Mouse (Mus musculus): Measurements from ENCODE around the gene Apol6. TPM values are rescaled to one million over a fixed set of nuclear protein-coding genes. Genes with fewer than 3 reads are reported as not detected.
"Not testable (repeated sequence)": the region's sequence is repeated elsewhere in the genome, so short reads cannot be mapped to it uniquely, and the experiment has no call there.

Apol6 gene
- polyA plus RNA-seq, 1 experiment from 2014 or later = 0.84 TPM

DNA sequence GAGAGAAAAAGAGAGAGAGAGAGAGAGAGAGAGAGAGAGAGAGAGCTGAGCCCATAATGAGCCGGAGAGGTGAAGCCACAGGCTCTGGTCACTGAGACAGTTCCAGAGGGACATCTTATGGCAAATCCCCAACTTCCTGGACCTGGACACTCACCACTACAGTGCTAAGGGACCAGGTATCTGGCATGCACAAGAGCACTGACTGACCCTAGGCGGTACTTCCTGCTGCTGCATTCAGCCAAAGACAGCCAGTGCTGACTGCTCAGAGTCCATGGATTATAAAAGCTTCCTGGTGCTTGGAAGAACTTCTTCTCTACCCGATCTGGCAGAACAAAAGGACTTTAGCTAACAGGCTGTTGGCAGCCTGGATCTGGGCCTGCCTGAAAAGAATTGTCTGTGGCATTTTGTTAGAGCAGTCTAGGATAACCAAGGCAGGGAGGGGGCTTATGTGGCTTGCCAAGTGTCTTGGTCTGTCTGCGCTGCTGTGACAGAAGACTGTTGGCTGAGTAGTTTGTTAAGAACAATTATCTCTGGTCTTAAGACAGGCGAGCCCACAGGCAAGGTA, 10.2 kb downstream of the Apol6 start:
- no peak overlapping the region for H3K4me2 ChIP-seq (ENCODE audit: low read length)
- no peak overlapping the region for H3K27ac ChIP-seq (ENCODE audit: low read depth)
- ATAC-seq (replicated peaks; ENCODE audit: low FRiP score, low TSS enrichment, low read depth) (no peak), DNase-seq (ENCODE audit: low spot score) (no peak)
- WGBS = 64% methylated on average over 5 of the region's 5 CpGs
- no peaks in the 10 kb centered on the region for H3K27me3 ChIP-seq (replicated peaks; ENCODE audit: control insufficient read depth, insufficient read depth, low read length)
- no peak overlapping the region for H3K9ac ChIP-seq (ENCODE audit: low read length)
- no peak overlapping the region for H3K4me3 ChIP-seq (ENCODE audit: low read depth, low read length)
- peaks cover 7% of the 10 kb centered on the region; the same call in 1 of the 2 replicates for H3K4me1 ChIP-seq (replicated peaks; ENCODE audit: control insufficient read depth, insufficient read depth, low read length)
- H3K36me3 ChIP-seq (ENCODE audit: control insufficient read depth, insufficient read depth, low read length) = no peaks in the 10 kb centered on the region
- no peaks in the 10 kb centered on the region for H3K9me3 ChIP-seq (ENCODE audit: control insufficient read depth, low read length)

DNA sequence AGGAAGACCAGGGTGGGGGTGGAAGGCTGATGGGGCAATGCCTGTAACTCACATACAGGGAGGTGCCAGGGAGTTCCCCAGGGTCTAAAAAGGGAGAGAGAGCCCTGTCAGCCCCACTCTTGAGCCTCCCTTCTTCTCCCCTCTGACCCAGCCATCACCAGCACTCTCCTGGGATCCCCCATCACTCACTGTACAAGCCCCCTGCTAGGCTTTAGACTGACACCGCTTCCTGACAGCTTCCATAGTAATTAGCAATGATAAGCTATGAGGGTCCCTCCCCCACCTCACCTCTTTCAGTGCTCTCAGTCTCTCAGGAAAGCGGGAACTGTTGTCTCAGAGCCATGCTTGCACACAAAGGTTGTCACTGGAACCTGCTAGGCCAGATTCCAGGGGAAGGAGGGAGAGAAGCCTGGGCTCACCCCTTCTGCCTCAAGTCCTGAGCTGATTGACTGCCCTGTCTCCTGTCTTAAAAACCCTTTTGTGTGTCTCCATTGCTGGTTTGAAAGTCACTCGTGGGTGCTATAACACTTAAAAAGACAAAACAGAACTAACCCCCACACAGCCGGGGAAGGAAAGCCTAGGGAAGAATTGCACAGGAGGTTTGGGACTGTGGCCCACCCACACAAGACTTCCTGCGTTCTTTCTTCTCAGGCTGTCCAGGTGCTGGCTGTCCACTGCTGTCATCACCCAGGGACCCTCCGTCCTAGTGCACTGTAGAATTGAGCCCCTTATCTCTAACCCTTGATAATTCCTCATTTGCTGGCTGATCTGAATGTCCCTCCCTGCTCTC, 11.7 kb downstream of the Apol6 start:
- DNase-seq (ENCODE audit: low spot score) = no peak
- H3K9me3 ChIP-seq (ENCODE audit: control insufficient read depth, low read length) = no peaks in the 10 kb centered on the region
- peak overlapping the region; percentile 51; the same call in 1 of the 2 replicates for H3K27ac ChIP-seq (ENCODE audit: low read depth)
- H3K4me3 ChIP-seq (ENCODE audit: low read depth, low read length) = no peak overlapping the region
- H3K9ac ChIP-seq (ENCODE audit: low read length) = no peak overlapping the region
- H3K4me2 ChIP-seq (ENCODE audit: low read length) = no peak overlapping the region
- H3K27me3 ChIP-seq (replicated peaks; ENCODE audit: control insufficient read depth, insufficient read depth, low read length) = no peaks in the 10 kb centered on the region
- 30% methylated on average over 6 of the region's 6 CpGs for WGBS
- peak; percentile 74; the same call in 1 of the 2 replicates for ATAC-seq (replicated peaks; ENCODE audit: low FRiP score, low TSS enrichment, low read depth)
- no peaks in the 10 kb centered on the region for H3K36me3 ChIP-seq (ENCODE audit: control insufficient read depth, insufficient read depth, low read length)
- peaks cover 7% of the 10 kb centered on the region; the same call in 1 of the 2 replicates for H3K4me1 ChIP-seq (replicated peaks; ENCODE audit: control insufficient read depth, insufficient read depth, low read length)

DNA sequence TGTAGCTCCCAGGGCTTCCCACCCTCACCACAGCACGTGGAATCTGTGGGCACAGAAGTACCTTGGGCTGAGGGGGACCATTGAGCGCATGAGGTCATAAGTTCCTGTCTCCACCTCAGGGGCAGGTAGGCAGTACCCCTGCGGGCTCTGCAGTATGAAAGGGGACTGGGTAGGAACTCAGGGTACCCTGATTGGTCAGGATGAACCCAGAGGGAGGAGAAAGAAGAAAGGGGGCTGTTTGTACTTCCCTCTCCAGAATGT, 12.2 kb downstream of the Apol6 start:
- H3K9ac ChIP-seq (ENCODE audit: low read length) = no peak overlapping the region
- no peak overlapping the region for H3K4me3 ChIP-seq (ENCODE audit: low read depth, low read length)
- 0 out of 2 replicates have a peak overlapping the region, but pooled peaks have one; percentile 51 for H3K27ac ChIP-seq (ENCODE audit: low read depth)
- DNase-seq (ENCODE audit: low spot score) (no peak), ATAC-seq (replicated peaks; ENCODE audit: low FRiP score, low TSS enrichment, low read depth) (peak; percentile 48; the same call in 1 of the 2 replicates)
- 54% methylated on average over 3 of the region's 3 CpGs for WGBS
- no peaks in the 10 kb centered on the region for H3K9me3 ChIP-seq (ENCODE audit: control insufficient read depth, low read length)
- no peaks in the 10 kb centered on the region for H3K36me3 ChIP-seq (ENCODE audit: control insufficient read depth, insufficient read depth, low read length)
- H3K4me1 ChIP-seq (replicated peaks; ENCODE audit: control insufficient read depth, insufficient read depth, low read length) = peaks cover 7% of the 10 kb centered on the region; the same call in 1 of the 2 replicates
- no peaks in the 10 kb centered on the region for H3K27me3 ChIP-seq (replicated peaks; ENCODE audit: control insufficient read depth, insufficient read depth, low read length)
- no peak overlapping the region for H3K4me2 ChIP-seq (ENCODE audit: low read length)

DNA sequence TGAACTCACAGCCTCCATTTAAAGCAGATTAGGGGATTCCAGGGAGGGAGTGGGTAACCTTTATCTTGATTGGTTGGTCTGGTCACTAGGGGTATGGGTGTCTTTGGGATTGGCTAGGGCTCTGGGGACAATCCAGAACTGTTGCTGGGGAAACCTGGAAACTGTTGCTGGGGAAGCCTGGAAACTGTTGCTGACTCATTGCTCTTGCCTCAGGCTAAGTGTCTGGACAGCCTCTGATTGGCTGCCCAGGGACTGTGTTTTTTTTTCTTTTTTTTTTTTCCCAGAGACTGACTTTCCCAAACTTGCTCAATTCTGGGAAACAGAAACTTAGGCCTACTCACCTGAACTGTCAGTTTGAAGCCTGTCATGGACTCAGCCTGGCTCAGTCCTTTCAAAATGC, 14.0 kb downstream of the Apol6 start:
- Histone ChIP-seq H3K36me3 (ENCODE audit: control insufficient read depth, insufficient read depth, low read length) (no peaks in the 10 kb centered on the region), H3K4me3 (ENCODE audit: low read depth, low read length) (no peak overlapping the region), H3K27ac (ENCODE audit: low read depth) (no peak overlapping the region), H3K9ac (ENCODE audit: low read length) (no peak overlapping the region), H3K9me3 (ENCODE audit: control insufficient read depth, low read length) (no peaks in the 10 kb centered on the region), H3K4me2 (ENCODE audit: low read length) (no peak overlapping the region), H3K27me3 (replicated peaks; ENCODE audit: control insufficient read depth, insufficient read depth, low read length) (no peaks in the 10 kb centered on the region), H3K4me1 (replicated peaks; ENCODE audit: control insufficient read depth, insufficient read depth, low read length) (peaks cover 7% of the 10 kb centered on the region; the same call in 1 of the 2 replicates)
- ATAC-seq (replicated peaks; ENCODE audit: low FRiP score, low TSS enrichment, low read depth) (no peak), DNase-seq (ENCODE audit: low spot score) (no peak)

DNA sequence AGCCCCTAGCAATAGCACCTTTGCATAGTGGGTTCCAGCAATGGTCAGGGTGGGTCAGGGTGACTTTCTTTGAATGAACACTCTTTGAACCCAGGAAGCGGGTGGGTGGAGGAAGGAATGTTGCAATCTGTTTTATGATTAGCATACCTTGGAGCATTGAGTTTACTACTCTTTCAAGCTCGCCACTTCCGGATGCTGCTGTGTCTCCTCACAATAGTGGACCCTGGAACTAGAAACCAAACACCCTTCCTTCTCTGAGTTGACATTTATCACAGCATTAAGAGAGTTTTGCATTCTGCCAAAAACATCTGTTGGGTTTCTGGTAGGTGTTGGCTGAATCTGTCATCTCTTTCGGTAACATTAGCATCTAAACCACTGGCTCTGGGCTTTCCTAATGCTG, 14.9 kb downstream of the Apol6 start:
- 94% methylated on average over 4 of the region's 4 CpGs for WGBS
- not testable (repeated sequence) for H3K27ac ChIP-seq (ENCODE audit: low read depth); H3K36me3 ChIP-seq (ENCODE audit: control insufficient read depth, insufficient read depth, low read length); DNase-seq (ENCODE audit: low spot score); H3K4me1 ChIP-seq (replicated peaks; ENCODE audit: control insufficient read depth, insufficient read depth, low read length); H3K4me2 ChIP-seq (ENCODE audit: low read length); ATAC-seq (replicated peaks; ENCODE audit: low FRiP score, low TSS enrichment, low read depth); H3K9ac ChIP-seq (ENCODE audit: low read length); H3K4me3 ChIP-seq (ENCODE audit: low read depth, low read length); H3K9me3 ChIP-seq (ENCODE audit: control insufficient read depth, low read length); H3K27me3 ChIP-seq (replicated peaks; ENCODE audit: control insufficient read depth, insufficient read depth, low read length)

DNA sequence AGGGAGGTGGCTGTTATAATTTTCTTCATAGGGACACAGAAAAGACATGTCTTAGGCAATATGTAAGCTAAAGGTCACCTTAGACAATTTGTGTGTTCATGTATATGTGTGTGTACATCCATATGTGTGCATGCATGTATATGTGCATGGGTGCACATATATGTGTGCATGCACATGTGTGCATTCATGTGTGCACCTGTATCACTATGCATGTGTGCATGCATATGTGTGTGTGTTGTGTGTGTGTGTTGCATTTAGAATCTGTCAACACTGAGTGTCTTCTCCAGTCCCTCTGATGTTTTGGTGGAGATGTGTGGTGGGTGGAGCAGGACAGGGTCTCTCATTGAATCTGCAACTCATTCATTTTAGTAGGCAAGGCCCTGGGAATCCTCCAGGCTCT, 18.2 kb downstream of the Apol6 start:
- H3K36me3 ChIP-seq (ENCODE audit: control insufficient read depth, insufficient read depth, low read length) = no peaks in the 10 kb centered on the region
- H3K4me2 ChIP-seq (ENCODE audit: low read length) = no peak overlapping the region
- H3K27ac ChIP-seq (ENCODE audit: low read depth) = no peak overlapping the region
- no peak overlapping the region for H3K9ac ChIP-seq (ENCODE audit: low read length)
- 0 out of 2 replicates have a peak, but pooled peaks cover 6% of the 10 kb centered on the region for H3K4me1 ChIP-seq (replicated peaks; ENCODE audit: control insufficient read depth, insufficient read depth, low read length)
- no peak overlapping the region for H3K4me3 ChIP-seq (ENCODE audit: low read depth, low read length)
- H3K27me3 ChIP-seq (replicated peaks; ENCODE audit: control insufficient read depth, insufficient read depth, low read length) = no peaks in the 10 kb centered on the region
- no peaks in the 10 kb centered on the region for H3K9me3 ChIP-seq (ENCODE audit: control insufficient read depth, low read length)
- ATAC-seq (replicated peaks; ENCODE audit: low FRiP score, low TSS enrichment, low read depth) = no peak
- no peak for DNase-seq (ENCODE audit: low spot score)

DNA sequence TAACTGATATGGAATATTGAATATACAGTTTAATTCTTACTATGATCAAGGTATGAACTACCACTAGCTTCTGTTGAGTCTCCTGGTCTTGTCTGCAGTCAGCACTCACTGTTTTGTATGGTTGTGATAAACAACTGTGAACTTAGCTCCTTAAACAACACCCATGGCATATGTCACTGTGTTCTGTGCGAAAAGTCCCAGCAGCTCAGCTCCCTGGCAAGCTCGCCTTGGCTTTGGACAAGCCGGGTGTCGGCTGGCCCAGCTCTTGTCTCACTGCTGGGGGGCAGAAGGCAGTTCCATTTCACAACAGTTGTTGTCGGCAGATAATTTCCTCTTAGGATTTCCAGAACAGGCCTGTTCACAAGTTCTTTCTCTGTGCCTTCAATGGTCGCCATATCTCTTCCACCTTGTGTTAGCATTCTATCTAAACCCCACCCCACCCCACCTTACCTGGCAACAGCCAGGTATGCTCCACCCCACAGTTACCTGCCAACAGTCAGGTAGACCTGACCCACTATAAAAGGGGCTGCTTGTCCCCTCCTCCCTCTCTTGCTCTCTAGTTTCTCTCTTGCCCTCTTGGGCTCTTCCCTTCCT, 20.8 kb downstream of the Apol6 start:
- no peak overlapping the region for H3K27ac ChIP-seq (ENCODE audit: low read depth)
- H3K27me3 ChIP-seq (replicated peaks; ENCODE audit: control insufficient read depth, insufficient read depth, low read length) = no peaks in the 10 kb centered on the region
- no peak for ATAC-seq (replicated peaks; ENCODE audit: low FRiP score, low TSS enrichment, low read depth)
- WGBS = 84% methylated on average over 6 of the region's 6 CpGs
- H3K4me3 ChIP-seq (ENCODE audit: low read depth, low read length) = no peak overlapping the region
- DNase-seq (ENCODE audit: low spot score) = no peak
- no peak overlapping the region for H3K4me2 ChIP-seq (ENCODE audit: low read length)
- H3K9me3 ChIP-seq (ENCODE audit: control insufficient read depth, low read length) = no peaks in the 10 kb centered on the region
- H3K36me3 ChIP-seq (ENCODE audit: control insufficient read depth, insufficient read depth, low read length) = no peaks in the 10 kb centered on the region
- H3K9ac ChIP-seq (ENCODE audit: low read length) = no peak overlapping the region
- 0 out of 2 replicates have a peak, but pooled peaks cover 10% of the 10 kb centered on the region for H3K4me1 ChIP-seq (replicated peaks; ENCODE audit: control insufficient read depth, insufficient read depth, low read length)

DNA sequence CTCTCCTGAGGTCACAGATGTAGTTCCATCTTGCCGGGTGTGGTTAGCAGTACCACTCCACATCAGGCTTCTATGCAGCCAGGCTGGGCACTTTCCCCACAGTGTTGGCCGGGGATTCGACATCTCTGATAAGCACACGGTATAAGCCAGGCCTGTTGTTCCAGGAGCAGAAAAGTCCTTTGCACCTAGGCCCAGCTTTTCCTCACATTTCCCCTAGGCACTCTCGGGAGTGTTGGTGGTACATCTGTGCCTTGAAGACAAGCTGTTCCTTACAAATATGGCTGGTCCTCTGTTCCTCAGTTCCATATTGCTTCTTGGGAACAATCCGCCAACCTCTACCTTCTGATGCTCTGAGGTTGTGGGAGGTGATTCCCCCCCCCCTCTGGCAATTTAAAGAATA, 21.7 kb downstream of the Apol6 start:
- 0 out of 2 replicates have a peak, but pooled peaks cover 10% of the 10 kb centered on the region for H3K4me1 ChIP-seq (replicated peaks; ENCODE audit: control insufficient read depth, insufficient read depth, low read length)
- no peak overlapping the region for H3K9ac ChIP-seq (ENCODE audit: low read length)
- H3K4me2 ChIP-seq (ENCODE audit: low read length) = no peak overlapping the region
- H3K27ac ChIP-seq (ENCODE audit: low read depth) = no peak overlapping the region
- no peak for ATAC-seq (replicated peaks; ENCODE audit: low FRiP score, low TSS enrichment, low read depth)
- no peak overlapping the region for H3K4me3 ChIP-seq (ENCODE audit: low read depth, low read length)
- H3K9me3 ChIP-seq (ENCODE audit: control insufficient read depth, low read length) = no peaks in the 10 kb centered on the region
- H3K36me3 ChIP-seq (ENCODE audit: control insufficient read depth, insufficient read depth, low read length) = no peaks in the 10 kb centered on the region
- DNase-seq (ENCODE audit: low spot score) = no peak
- WGBS = 59% methylated on average over 6 of the region's 6 CpGs
- no peaks in the 10 kb centered on the region for H3K27me3 ChIP-seq (replicated peaks; ENCODE audit: control insufficient read depth, insufficient read depth, low read length)
